Mouse (Mus musculus) R1 (cell line): ENCODE measurements at regions not wholly inside any gene's neighbourhood (a gene's known extent, or its start where the extent isn't known, plus 50 kb on each side); places are given as distances from the start of the nearest gene placed in this dataset.

Experiments used
- DNase-seq: peaks from one replicate; pipeline ENCODE4 v3.0.0-alpha.2; 2018; ENCODE audit warnings: low read depth, low spot score

- no peak for DNase-seq
Measured at GRCm38 (mm10) chr11:7010858-7011257, 52.4 kb upstream of the Adcy1 start.

GRCm38 (mm10) chr11:6999329-6999728 lies 64.0 kb upstream of the Adcy1 start:
- no peak for DNase-seq

GRCm38 (mm10) chr11:6998810-6999209 lies 64.5 kb upstream of the Adcy1 start:
- DNase-seq, result no peak

GRCm38 (mm10) chr11:6997508-6997907 lies 65.8 kb upstream of the Adcy1 start:
- DNase-seq, result no peak

GRCm38 (mm10) chr11:6993731-6994130 lies 69.6 kb upstream of the Adcy1 start:
- no peak for DNase-seq

GRCm38 (mm10) chr11:6991626-6992025 lies 71.7 kb upstream of the Adcy1 start:
- DNase-seq, result no peak

- no peak for DNase-seq
Measured at GRCm38 (mm10) chr11:6990711-6991110, 72.6 kb upstream of the Adcy1 start.

GRCm38 (mm10) chr11:6988884-6989824 lies 74.1 kb upstream of the Adcy1 start:
- no peak for DNase-seq

- no peak for DNase-seq
Measured at GRCm38 (mm10) chr11:6987995-6988394, 75.3 kb upstream of the Adcy1 start.

- no peak for DNase-seq
Measured at GRCm38 (mm10) chr11:6987105-6987504, 76.2 kb upstream of the Adcy1 start.

- DNase-seq, result no peak
Measured at GRCm38 (mm10) chr11:6982076-6982475, 81.2 kb upstream of the Adcy1 start.

GRCm38 (mm10) chr11:6979656-6980055 lies 83.6 kb upstream of the Adcy1 start:
- no peak for DNase-seq

GRCm38 (mm10) chr11:6969196-6969595 lies 94.1 kb upstream of the Adcy1 start:
- DNase-seq, result peak; percentile 18

GRCm38 (mm10) chr11:6966968-6967367 lies 96.3 kb upstream of the Adcy1 start:
- no peak for DNase-seq

- DNase-seq, result no peak
Measured at GRCm38 (mm10) chr11:6964524-6964923, 98.8 kb upstream of the Adcy1 start.

GRCm38 (mm10) chr11:6963600-6963999 lies 99.7 kb upstream of the Adcy1 start:
- DNase-seq, result no peak

GRCm38 (mm10) chr11:6962786-6963575 lies 100.3 kb upstream of the Adcy1 start:
- DNase-seq, result no peak

GRCm38 (mm10) chr11:6962322-6962721 lies 101.0 kb upstream of the Adcy1 start:
- no peak for DNase-seq

- no peak for DNase-seq
Measured at GRCm38 (mm10) chr11:6952787-6953186, 110.5 kb upstream of the Adcy1 start.

GRCm38 (mm10) chr11:6951361-6951760 lies 111.9 kb upstream of the Adcy1 start:
- DNase-seq, result no peak

GRCm38 (mm10) chr11:6949051-6949450 lies 111.6 kb upstream of the Gm11983 start:
- no peak for DNase-seq

- DNase-seq, result no peak
Measured at GRCm38 (mm10) chr11:6934157-6934556, 96.7 kb upstream of the Gm11983 start.

GRCm38 (mm10) chr11:6926036-6926435 lies 88.6 kb upstream of the Gm11983 start:
- no peak for DNase-seq
